In the genomic region with DNA sequence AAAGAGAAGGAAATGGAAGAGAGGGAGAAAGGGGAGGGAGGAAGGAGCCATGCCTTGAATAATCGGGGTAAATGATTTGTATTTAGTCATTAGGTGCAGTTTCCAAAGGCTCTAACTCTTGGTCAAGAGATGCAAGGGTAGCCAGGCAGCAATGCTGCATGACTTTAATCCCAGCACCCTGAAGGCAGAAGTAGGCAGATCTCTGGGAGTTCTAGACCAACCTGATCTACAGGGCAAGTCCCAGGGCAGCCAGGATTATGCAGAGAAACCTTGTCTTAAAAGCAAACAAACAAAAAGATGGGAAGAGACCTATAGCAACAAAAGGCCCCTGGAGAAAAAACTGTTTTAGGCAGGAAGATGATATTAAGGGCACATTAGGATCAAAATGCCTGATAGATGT, we compare ENCODE assay signal across 19 mouse cellular contexts. TPM values are rescaled to one million over a fixed set of nuclear protein-coding genes. Genes with fewer than 3 reads are reported as not detected.
DNase-seq lines count a peak whose midpoint lies in the region; ATAC-seq and TF ChIP-seq lines count a peak whose summit lies in the region.
"Had no signal": no experiment of that assay in that cellular context is flagged by ENCODE, and none has a peak within 500 bp of the region (broad histone marks: within the 10 kb centered on the region; RNA-seq: fewer than 3 reads in every experiment).

No protein-coding gene starts in this region.

- H3K27me3 ChIP-seq in forebrain, embryonic 13.5 days, result peaks cover 15% of the 10 kb centered on the region
- H3K27me3 ChIP-seq in forebrain, embryonic 15.5 days, result peaks cover 11% of the 10 kb centered on the region; the same call in 1 of the 2 replicates
- no peaks in the 10 kb centered on the region for H3K27me3 ChIP-seq in liver, embryonic 11.5 days (replicated peaks; ENCODE audit: control insufficient read depth, insufficient read depth, low read length)
- H3K27me3 ChIP-seq in liver, postnatal 0 days (ENCODE audit: insufficient read depth, low read length), result no peaks in the 10 kb centered on the region
- peaks cover 3% of the 10 kb centered on the region; the same call in 1 of the 2 replicates for H3K27me3 ChIP-seq in neural tube, embryonic 15.5 days (replicated peaks)

- no peak for DNase-seq in liver, embryonic 11.5 days (ENCODE audit: low spot score)
- no peak for DNase-seq in liver, postnatal 0 days
- DNase-seq in gonadal fat pad, adult 2 months (ENCODE audit: low read depth), result peak; percentile 55
- DNase-seq in adrenal gland, adult 2 months, result no peak
- DNase-seq: cerebellum, adult 11-12 months; cerebellum, postnatal 14 days; gastrocnemius, adult 2 months; kidney, postnatal 4 days; lung, embryonic 14.5 days; right cerebral cortex, adult 18-20 months; right cerebral cortex, postnatal 4 days; thymus, postnatal 36 days had no signal

- no peak overlapping the region for H3K4me2 ChIP-seq in forebrain, embryonic 13.5 days
- H3K4me2 ChIP-seq in forebrain, embryonic 15.5 days (replicated peaks), result no peak overlapping the region
- peak overlapping the region; percentile 83 for H3K4me2 ChIP-seq in liver, embryonic 11.5 days
- no peak overlapping the region for H3K4me2 ChIP-seq in liver, postnatal 0 days (ENCODE audit: low read depth, low read length)
- H3K4me2 ChIP-seq in neural tube, embryonic 15.5 days, result peak overlapping the region; percentile 57; the same call in 1 of the 2 replicates

- H3K4me3 ChIP-seq in forebrain, embryonic 13.5 days, result 0 out of 2 replicates have a peak overlapping the region, but pooled peaks have one; percentile 87
- no peak overlapping the region; the same call in 1 of the 2 replicates for H3K4me3 ChIP-seq in forebrain, embryonic 15.5 days
- H3K4me3 ChIP-seq in liver, embryonic 11.5 days (ENCODE audit: low read depth, low read length), result no peak overlapping the region
- H3K4me3 ChIP-seq in liver, postnatal 0 days (ENCODE audit: low read depth, low read length), result no peak overlapping the region
- no peak overlapping the region for H3K4me3 ChIP-seq in neural tube, embryonic 15.5 days (replicated peaks)

- no peak overlapping the region for H3K27ac ChIP-seq in forebrain, embryonic 13.5 days
- no peak overlapping the region for H3K27ac ChIP-seq in forebrain, embryonic 15.5 days (replicated peaks)
- no peak overlapping the region for H3K27ac ChIP-seq in liver, embryonic 11.5 days (ENCODE audit: low read depth, low read length)
- H3K27ac ChIP-seq in liver, postnatal 0 days (ENCODE audit: low read depth), result no peak overlapping the region
- no peak overlapping the region for H3K27ac ChIP-seq in neural tube, embryonic 15.5 days (replicated peaks)
- H3K27ac ChIP-seq: limb, embryonic 13.5 days; midbrain, embryonic 12.5 days had no signal

- no peak for TF ChIP-seq CTCF in liver, postnatal 0 days (IDR thresholded peaks at IDR 0.05; ENCODE audit: low read depth)

- H3K36me3 ChIP-seq in forebrain, embryonic 13.5 days (ENCODE audit: poor library complexity, severe bottlenecking), result 0 out of 2 replicates have a peak, but pooled peaks cover 7% of the 10 kb centered on the region
- no peaks in the 10 kb centered on the region for H3K36me3 ChIP-seq in forebrain, embryonic 15.5 days
- H3K36me3 ChIP-seq in liver, embryonic 11.5 days (ENCODE audit: control insufficient read depth, insufficient read depth, low read length), result no peaks in the 10 kb centered on the region; the same call in 1 of the 2 replicates
- no peaks in the 10 kb centered on the region for H3K36me3 ChIP-seq in liver, postnatal 0 days (replicated peaks; ENCODE audit: insufficient read depth, low read length)
- H3K36me3 ChIP-seq in neural tube, embryonic 15.5 days, result peaks cover 4% of the 10 kb centered on the region; the same call in 1 of the 2 replicates

- peaks cover 3% of the 10 kb centered on the region for H3K9me3 ChIP-seq in forebrain, embryonic 13.5 days (replicated peaks)
- H3K9me3 ChIP-seq in forebrain, embryonic 15.5 days, result no peaks in the 10 kb centered on the region
- H3K9me3 ChIP-seq in liver, embryonic 11.5 days (ENCODE audit: control insufficient read depth, low read length), result no peaks in the 10 kb centered on the region
- H3K9me3 ChIP-seq in liver, postnatal 0 days (ENCODE audit: low read length), result no peaks in the 10 kb centered on the region
- H3K9me3 ChIP-seq in neural tube, embryonic 15.5 days (replicated peaks), result no peaks in the 10 kb centered on the region
- H3K9me3 ChIP-seq: heart, embryonic 10.5 days; limb, embryonic 13.5 days had no signal

- WGBS in forebrain, embryonic 13.5 days, result 77% methylated on average over 1 of the region's 1 CpGs
- 67% methylated on average over 1 of the region's 1 CpGs for WGBS in forebrain, embryonic 15.5 days
- WGBS in liver, embryonic 11.5 days, result 71% methylated on average over 1 of the region's 1 CpGs
- WGBS in liver, postnatal 0 days (ENCODE audit: insufficient replicate concordance), result 58% methylated on average over 1 of the region's 1 CpGs
- 52% methylated on average over 1 of the region's 1 CpGs for WGBS in neural tube, embryonic 15.5 days

- no peak for TF ChIP-seq EP300 in liver, postnatal 0 days (IDR thresholded peaks at IDR 0.05; ENCODE audit: low read depth)

- H3K4me1 ChIP-seq in forebrain, embryonic 13.5 days, result peaks cover 24% of the 10 kb centered on the region
- peaks cover 26% of the 10 kb centered on the region for H3K4me1 ChIP-seq in forebrain, embryonic 15.5 days
- H3K4me1 ChIP-seq in liver, embryonic 11.5 days (replicated peaks; ENCODE audit: control insufficient read depth, insufficient read depth, low read length), result peaks cover 7% of the 10 kb centered on the region
- peaks cover 15% of the 10 kb centered on the region for H3K4me1 ChIP-seq in liver, postnatal 0 days (ENCODE audit: insufficient read depth)
- peaks cover 30% of the 10 kb centered on the region for H3K4me1 ChIP-seq in neural tube, embryonic 15.5 days

- no peak for ATAC-seq in forebrain, embryonic 13.5 days
- no peak for ATAC-seq in forebrain, embryonic 15.5 days (replicated peaks)
- no peak for ATAC-seq in liver, embryonic 11.5 days (replicated peaks; ENCODE audit: low FRiP score)
- ATAC-seq in liver, postnatal 0 days, result no peak
- ATAC-seq in neural tube, embryonic 15.5 days (ENCODE audit: low FRiP score), result no peak
- ATAC-seq: intestine, postnatal 0 days had no signal

- no peak overlapping the region for H3K9ac ChIP-seq in forebrain, embryonic 13.5 days
- H3K9ac ChIP-seq in forebrain, embryonic 15.5 days (replicated peaks), result no peak overlapping the region
- H3K9ac ChIP-seq in liver, embryonic 11.5 days (ENCODE audit: low read depth, low read length), result no peak overlapping the region
- H3K9ac ChIP-seq in liver, postnatal 0 days (replicated peaks), result no peak overlapping the region
- no peak overlapping the region for H3K9ac ChIP-seq in neural tube, embryonic 15.5 days (replicated peaks)
- H3K9ac ChIP-seq: limb, embryonic 13.5 days had no signal

RNA-seq across cellular contexts. Expression of gene Armh3, which starts 1.1 kb away (rescaled TPM):
- 17.0 and 21.5 TPM in 2 replicates for polyA plus RNA-seq in forebrain, embryonic 13.5 days (2015; fragmentation: Nextera tagmentation; extraction: Ambion mirVana)
- polyA plus RNA-seq in forebrain, embryonic 15.5 days (2015; fragmentation: Nextera tagmentation; extraction: Ambion mirVana), result 22.8 and 24.7 TPM in 2 replicates
- 9.2 and 12.2 TPM in 2 replicates for polyA plus RNA-seq in liver, embryonic 11.5 days (2014; fragmentation: Nextera tagmentation; extraction: Ambion mirVana)
- polyA plus RNA-seq in liver, postnatal 0 days (2015; fragmentation: Nextera tagmentation; extraction: Ambion mirVana), result 3.1 and 3.5 TPM in 2 replicates
- polyA plus RNA-seq in gonadal fat pad, adult 2 months (2012; rRNA removed), result 11.1 and 12.3 TPM in 2 replicates
- polyA plus RNA-seq in neural tube, embryonic 15.5 days (2015; fragmentation: Nextera tagmentation; extraction: Ambion mirVana), result 20.5 and 21.3 TPM in 2 replicates
- total RNA-seq in adrenal gland, adult 2 months (2021), result 10 to 100 TPM; 15.5 to 17.3 TPM
- 6.1 and 8.5 TPM in 2 replicates for polyA plus RNA-seq in adrenal gland, adult 2 months (2012; rRNA removed)

RNA-seq across cellular contexts. Expression of gene Hps6, which starts 3.9 kb away (rescaled TPM):
- 1.6 and 1.9 TPM in 2 replicates for polyA plus RNA-seq in forebrain, embryonic 13.5 days (2015; fragmentation: Nextera tagmentation; extraction: Ambion mirVana)
- polyA plus RNA-seq in forebrain, embryonic 15.5 days (2015; fragmentation: Nextera tagmentation; extraction: Ambion mirVana), result 2.9 and 3.4 TPM in 2 replicates
- polyA plus RNA-seq in liver, embryonic 11.5 days (2014; fragmentation: Nextera tagmentation; extraction: Ambion mirVana), result 4.9 and 5.4 TPM in 2 replicates
- polyA plus RNA-seq in liver, postnatal 0 days (2015; fragmentation: Nextera tagmentation; extraction: Ambion mirVana), result 2.0 and 2.2 TPM in 2 replicates
- polyA plus RNA-seq in gonadal fat pad, adult 2 months (2012; rRNA removed), result 6.9 and 7.5 TPM in 2 replicates
- 5.4 and 7.8 TPM in 2 replicates for polyA plus RNA-seq in neural tube, embryonic 15.5 days (2015; fragmentation: Nextera tagmentation; extraction: Ambion mirVana)
- total RNA-seq in adrenal gland, adult 2 months (2021), result 10 to 100 TPM; 11.2 to 15.4 TPM
- 16.7 and 19.7 TPM in 2 replicates for polyA plus RNA-seq in adrenal gland, adult 2 months (2012; rRNA removed)

RNA-seq across cellular contexts. Expression of gene Pprc1, which starts 45.3 kb away (rescaled TPM):
- polyA plus RNA-seq in forebrain, embryonic 13.5 days (2015; fragmentation: Nextera tagmentation; extraction: Ambion mirVana), result 22.3 and 26.6 TPM in 2 replicates
- 17.8 and 20.1 TPM in 2 replicates for polyA plus RNA-seq in forebrain, embryonic 15.5 days (2015; fragmentation: Nextera tagmentation; extraction: Ambion mirVana)
- 73.2 and 77.2 TPM in 2 replicates for polyA plus RNA-seq in liver, embryonic 11.5 days (2014; fragmentation: Nextera tagmentation; extraction: Ambion mirVana)
- 7.7 and 8.1 TPM in 2 replicates for polyA plus RNA-seq in liver, postnatal 0 days (2015; fragmentation: Nextera tagmentation; extraction: Ambion mirVana)
- 12.0 and 14.3 TPM in 2 replicates for polyA plus RNA-seq in gonadal fat pad, adult 2 months (2012; rRNA removed)
- polyA plus RNA-seq in neural tube, embryonic 15.5 days (2015; fragmentation: Nextera tagmentation; extraction: Ambion mirVana), result 16.1 and 24.0 TPM in 2 replicates
- 10 to 100 TPM; 22.5 to 36.4 TPM for total RNA-seq in adrenal gland, adult 2 months (2021)
- 16.0 and 19.1 TPM in 2 replicates for polyA plus RNA-seq in adrenal gland, adult 2 months (2012; rRNA removed)

RNA-seq across cellular contexts. Expression of gene Ldb1, which starts 45.6 kb away (rescaled TPM):
- polyA plus RNA-seq in forebrain, embryonic 13.5 days (2015; fragmentation: Nextera tagmentation; extraction: Ambion mirVana), result 118 and 119 TPM in 2 replicates
- 131 TPM in 2 replicates for polyA plus RNA-seq in forebrain, embryonic 15.5 days (2015; fragmentation: Nextera tagmentation; extraction: Ambion mirVana)
- 67.5 and 78.9 TPM in 2 replicates for polyA plus RNA-seq in liver, embryonic 11.5 days (2014; fragmentation: Nextera tagmentation; extraction: Ambion mirVana)
- 32.3 and 34.4 TPM in 2 replicates for polyA plus RNA-seq in liver, postnatal 0 days (2015; fragmentation: Nextera tagmentation; extraction: Ambion mirVana)
- polyA plus RNA-seq in gonadal fat pad, adult 2 months (2012; rRNA removed), result 173 and 193 TPM in 2 replicates
- polyA plus RNA-seq in neural tube, embryonic 15.5 days (2015; fragmentation: Nextera tagmentation; extraction: Ambion mirVana), result 93.4 and 93.9 TPM in 2 replicates
- 10 to 100 TPM; 58.2 to 67.1 TPM for total RNA-seq in adrenal gland, adult 2 months (2021)
- 99.3 and 117 TPM in 2 replicates for polyA plus RNA-seq in adrenal gland, adult 2 months (2012; rRNA removed)

Comparison
In these comparisons a context has a peak if more than half of its experiments do, and no peak if none do; other contexts are left out.
1. H3K4me2 ChIP-seq: peak in liver, embryonic 11.5 days (single experiment) and neural tube, embryonic 15.5 days (single experiment); none in forebrain, embryonic 13.5 days (single experiment), forebrain, embryonic 15.5 days (single experiment) and liver, postnatal 0 days (single experiment).